Mouse (Mus musculus): ENCODE measurements around the gene Trabd. TPM values are rescaled to one million over a fixed set of nuclear protein-coding genes. Genes with fewer than 3 reads are reported as not detected.

The Trabd gene
- total RNA-seq, 1 experiment from 2014 or later = 39.1 TPM

GRCm38 (mm10) chr15:89122649-89123366 lies 47.9 kb downstream of the Trabd start, which contains the start of gene Tubgcp6:
TSS of gene Tubgcp6 (minus strand) at chr15:89123112.
- peak; percentile 88 for ATAC-seq (replicated peaks; ENCODE audit: insufficient number of reproducible peaks, low FRiP score, low TSS enrichment, poor library complexity, severe bottlenecking)

DNA sequence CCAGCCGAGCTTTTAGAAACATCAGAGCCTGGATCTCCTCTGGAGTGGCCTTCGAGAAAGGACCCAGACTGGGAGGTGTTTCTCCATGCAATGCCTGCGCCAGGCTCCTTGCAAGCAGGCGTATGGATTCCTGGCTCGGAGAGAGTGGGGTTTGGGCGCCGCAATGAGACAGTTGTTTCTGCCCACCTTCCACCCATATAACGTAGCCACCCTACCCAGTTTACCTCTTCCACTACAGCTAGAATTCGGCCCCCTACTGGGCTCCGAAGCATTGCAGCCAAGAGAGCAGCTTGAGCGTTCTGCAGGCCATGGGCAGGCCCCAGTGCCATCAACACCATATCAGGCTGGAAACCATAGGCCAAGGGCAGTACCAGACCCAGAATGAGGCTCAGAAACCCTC lies 48.7 kb downstream of the Trabd start:
- no peak for ATAC-seq (replicated peaks; ENCODE audit: insufficient number of reproducible peaks, low FRiP score, low TSS enrichment, poor library complexity, severe bottlenecking)

- ATAC-seq (replicated peaks; ENCODE audit: insufficient number of reproducible peaks, low FRiP score, low TSS enrichment, poor library complexity, severe bottlenecking) = no peak
Observed at GRCm38 (mm10) chr15:89124312-89124711, 49.4 kb downstream of the Trabd start.

DNA sequence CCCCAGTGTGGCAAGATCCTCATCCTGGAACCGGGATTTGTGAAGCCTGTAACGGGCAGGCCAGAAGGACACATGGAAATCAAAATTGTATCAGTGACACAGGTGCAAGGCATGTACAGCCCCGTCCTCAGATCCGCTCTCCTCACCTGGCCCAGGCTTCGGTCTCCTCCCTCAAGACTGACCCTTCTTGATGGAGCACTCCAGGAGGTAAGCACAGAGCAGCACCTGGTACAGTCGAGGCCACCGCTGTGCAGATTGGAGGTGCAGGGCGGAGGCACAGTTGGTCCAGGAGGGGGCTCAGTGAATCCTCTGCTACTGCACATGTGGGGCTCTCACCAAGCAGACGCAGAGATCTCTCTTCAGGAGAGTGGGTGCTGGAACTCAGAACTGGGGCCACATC lies 50.4 kb downstream of the Trabd start:
- ATAC-seq (replicated peaks; ENCODE audit: insufficient number of reproducible peaks, low FRiP score, low TSS enrichment, poor library complexity, severe bottlenecking) = no peak

- ATAC-seq (replicated peaks; ENCODE audit: insufficient number of reproducible peaks, low FRiP score, low TSS enrichment, poor library complexity, severe bottlenecking) = no peak
Observed at GRCm38 (mm10) chr15:89126622-89127021, 51.7 kb downstream of the Trabd start.

- ATAC-seq (replicated peaks; ENCODE audit: insufficient number of reproducible peaks, low FRiP score, low TSS enrichment, poor library complexity, severe bottlenecking) = no peak
Observed at GRCm38 (mm10) chr15:89127364-89127940, 52.5 kb downstream of the Trabd start.

GRCm38 (mm10) chr15:89128382-89129350 lies 53.7 kb downstream of the Trabd start, which contains the start of gene Hdac10:
TSS of gene Hdac10 (minus strand) at chr15:89128700.
- ATAC-seq (replicated peaks; ENCODE audit: insufficient number of reproducible peaks, low FRiP score, low TSS enrichment, poor library complexity, severe bottlenecking) = peak; percentile 51

GRCm38 (mm10) chr15:89130245-89130644 lies 55.3 kb downstream of the Trabd start:
- no peak for ATAC-seq (replicated peaks; ENCODE audit: insufficient number of reproducible peaks, low FRiP score, low TSS enrichment, poor library complexity, severe bottlenecking)

DNA sequence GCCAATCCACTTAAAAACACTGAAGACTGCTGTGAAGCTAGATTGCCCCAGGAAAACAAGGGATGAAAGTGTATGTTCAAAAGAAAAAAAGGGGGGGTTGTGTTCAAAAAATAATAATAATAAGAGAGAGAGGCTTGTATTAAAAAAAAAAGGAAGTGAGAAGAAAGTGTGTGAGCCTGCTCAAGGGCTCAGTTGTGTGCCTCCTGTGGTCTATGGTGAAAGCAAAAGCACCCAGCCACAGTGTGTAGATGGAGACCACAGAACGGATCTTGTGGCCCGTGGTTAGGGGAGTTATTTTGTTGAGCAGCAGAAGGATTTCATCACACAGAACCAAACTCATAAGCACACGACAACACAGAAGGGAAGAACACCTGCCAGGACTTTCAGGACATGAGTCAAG lies 56.4 kb downstream of the Trabd start:
- peak; percentile 78 for ATAC-seq (replicated peaks; ENCODE audit: insufficient number of reproducible peaks, low FRiP score, low TSS enrichment, poor library complexity, severe bottlenecking)

Other genes with a start within 250 kb of the Trabd start
- 31.1 to 42.4 TPM (median 34.9 TPM) in 3 replicates for gene Pim3, start 212.9 kb upstream of the Trabd start, total RNA-seq (2017)
- gene Ttll8, start 120.7 kb upstream of the Trabd start, total RNA-seq (2017) = not detected in 3 replicates
- gene Mlc1, start 96.1 kb upstream of the Trabd start, total RNA-seq (2017) = 0.29 TPM in 1 of 3 replicates, not detected in the others
- gene Mov10l1, start 92.2 kb upstream of the Trabd start, total RNA-seq (2017) = not detected in 3 replicates
- not detected in 3 replicates for gene Panx2, start 15.4 kb upstream of the Trabd start, total RNA-seq (2017)
- 13.1 to 23.8 TPM (median 16.3 TPM) in 3 replicates for gene Selenoo, start 14.0 kb downstream of the Trabd start, total RNA-seq (2017)
- 11.0 to 27.3 TPM (median 26.4 TPM) in 3 replicates for gene Tubgcp6, start 48.0 kb downstream of the Trabd start, total RNA-seq (2017)
- gene Hdac10, start 53.6 kb downstream of the Trabd start, total RNA-seq (2017) = 19.4 to 24.3 TPM (median 20.6 TPM) in 3 replicates
- gene Mapk12, start 65.6 kb downstream of the Trabd start, total RNA-seq (2017) = 0.39 to 5.8 TPM (median 3.7 TPM) in 3 replicates
- gene Mapk11, start 74.5 kb downstream of the Trabd start, total RNA-seq (2017) = 4.5 to 6.6 TPM (median 4.6 TPM) in 3 replicates
- 145 to 153 TPM (median 153 TPM) in 3 replicates for gene Plxnb2, start 105.7 kb downstream of the Trabd start, total RNA-seq (2017)
- gene Dennd6b, start 121.4 kb downstream of the Trabd start, total RNA-seq (2017) = 2.1 to 3.1 TPM (median 2.7 TPM) in 3 replicates
- gene Ppp6r2, start 136.4 kb downstream of the Trabd start, total RNA-seq (2017) = 16.8 to 32.5 TPM (median 19.4 TPM) in 3 replicates
- 86.3 to 141 TPM (median 130 TPM) in 3 replicates for gene Sbf1, start 240.2 kb downstream of the Trabd start, total RNA-seq (2017)
- gene Adm2, start 247.6 kb downstream of the Trabd start, total RNA-seq (2017) = not detected in 3 replicates

All from monocyte, adult 5-6 weeks (primary cell).